Comparison of ENCODE assay signal across 18 mouse cellular contexts in the genomic region with DNA sequence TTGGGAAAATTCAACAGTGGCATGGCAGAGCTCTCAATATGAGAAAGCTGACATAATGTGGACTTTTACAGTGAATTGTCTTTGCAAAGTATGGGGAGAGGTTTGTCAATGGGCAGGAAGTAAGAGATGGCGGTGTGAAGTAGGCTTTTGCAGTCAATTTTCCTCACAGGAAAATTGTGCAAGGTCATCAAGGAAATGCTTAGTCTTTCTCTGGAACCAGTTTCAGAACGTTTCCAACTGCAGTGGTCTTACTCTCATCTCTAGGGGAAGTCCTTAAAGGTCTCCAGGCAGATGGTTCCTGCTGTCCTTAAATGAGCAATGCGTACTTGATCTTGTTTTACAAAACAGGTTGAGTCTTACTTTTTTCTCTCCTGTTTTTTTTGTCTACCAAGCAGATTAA.
"Had no signal": no experiment of that assay in that cellular context is flagged by ENCODE, and none has a peak within 500 bp of the region (broad histone marks: within the 10 kb centered on the region; RNA-seq: fewer than 3 reads in every experiment).

No protein-coding gene starts in this region.

- DNase-seq: kidney, adult 11 months; kidney, adult 8-10 months; kidney, postnatal 14 days; kidney, postnatal 4 days; lung, adult 18-20 months; retina, postnatal 1 day; thymus, adult 2 months; thymus, postnatal 14 days; thymus, postnatal 4 days had no signal

- H3K4me1 ChIP-seq: kidney, embryonic 15.5 days; lung, embryonic 15.5 days; midbrain, embryonic 10.5 days; midbrain, embryonic 13.5 days; neural tube, embryonic 13.5 days; stomach, embryonic 15.5 days had no signal

- H3K27ac ChIP-seq: kidney, embryonic 15.5 days; liver, embryonic 14.5 days; lung, embryonic 15.5 days; midbrain, embryonic 10.5 days; midbrain, embryonic 13.5 days; neural tube, embryonic 13.5 days; stomach, embryonic 15.5 days had no signal

- H3K4me2 ChIP-seq: kidney, embryonic 15.5 days; lung, embryonic 15.5 days; midbrain, embryonic 13.5 days; neural tube, embryonic 13.5 days; stomach, embryonic 15.5 days had no signal

- H3K9ac ChIP-seq: kidney, embryonic 15.5 days; liver, embryonic 14.5 days; lung, embryonic 15.5 days; midbrain, embryonic 13.5 days; neural tube, embryonic 13.5 days; stomach, embryonic 15.5 days had no signal

- H3K27me3 ChIP-seq: kidney, embryonic 15.5 days; lung, embryonic 15.5 days; midbrain, embryonic 13.5 days; stomach, embryonic 15.5 days had no signal

- H3K36me3 ChIP-seq: kidney, embryonic 15.5 days; lung, embryonic 15.5 days; midbrain, embryonic 10.5 days had no signal

- H3K9me3 ChIP-seq: kidney, embryonic 15.5 days; lung, embryonic 15.5 days; midbrain, embryonic 10.5 days; midbrain, embryonic 13.5 days; neural tube, embryonic 13.5 days; stomach, embryonic 15.5 days had no signal

- ATAC-seq: midbrain, embryonic 13.5 days; midbrain, embryonic 16.5 days had no signal

- H3K4me3 ChIP-seq: kidney, embryonic 15.5 days; lung, embryonic 15.5 days; midbrain, embryonic 10.5 days; midbrain, embryonic 13.5 days; myocyte; neural tube, embryonic 13.5 days; stomach, embryonic 15.5 days had no signal
